Mouse (Mus musculus): Measurements from ENCODE around the gene H2al1h.
"Not testable (repeated sequence)": the region's sequence is repeated elsewhere in the genome, so short reads cannot be mapped to it uniquely, and the experiment has no call there.

The H2al1h gene

GRCm38 (mm10) chrX:11321192-11321591 lies at the start of gene H2al1h:
TSS of gene H2al1h (plus strand) at chrX:11321492.
- not testable (repeated sequence) for DNase-seq (ENCODE audit: low read depth)

- DNase-seq (ENCODE audit: low read depth): no peak
Measured at GRCm38 (mm10) chrX:11273190-11273589, 48.1 kb upstream of the H2al1h start.

- no peak for DNase-seq (ENCODE audit: low read depth)
Measured at GRCm38 (mm10) chrX:11277083-11277482, 44.2 kb upstream of the H2al1h start.

GRCm38 (mm10) chrX:11280741-11281140 lies 40.6 kb upstream of the H2al1h start:
- DNase-seq (ENCODE audit: low read depth): no peak

- DNase-seq (ENCODE audit: low read depth): no peak
Measured at GRCm38 (mm10) chrX:11288306-11288882, 32.9 kb upstream of the H2al1h start.

GRCm38 (mm10) chrX:11289244-11289643 lies 32.0 kb upstream of the H2al1h start:
- no peak for DNase-seq (ENCODE audit: low read depth)

GRCm38 (mm10) chrX:11298957-11299356 lies 22.3 kb upstream of the H2al1h start, which contains the start of gene H2al1a:
TSS of gene H2al1a (plus strand) at chrX:11299257.
- not testable (repeated sequence) for DNase-seq (ENCODE audit: low read depth)

GRCm38 (mm10) chrX:11302132-11302531 lies 19.2 kb upstream of the H2al1h start, which contains the start of gene H2al1b:
TSS of gene H2al1b (plus strand) at chrX:11302432.
- not testable (repeated sequence) for DNase-seq (ENCODE audit: low read depth)

- DNase-seq (ENCODE audit: low read depth): not testable (repeated sequence)
Measured at GRCm38 (mm10) chrX:11305355-11305754, 15.9 kb upstream of the H2al1h start, which contains the start of gene H2al1c. TSS of gene H2al1c (plus strand) at chrX:11305655.

- DNase-seq (ENCODE audit: low read depth): not testable (repeated sequence)
Measured at GRCm38 (mm10) chrX:11308524-11308923, 12.8 kb upstream of the H2al1h start, which contains the start of gene H2al1d. TSS of gene H2al1d (plus strand) at chrX:11308824.

- not testable (repeated sequence) for DNase-seq (ENCODE audit: low read depth)
Measured at GRCm38 (mm10) chrX:11311634-11312033, 9.7 kb upstream of the H2al1h start, which contains the start of gene H2al1e. TSS of gene H2al1e (plus strand) at chrX:11311934.

GRCm38 (mm10) chrX:11314858-11315257 lies 6.4 kb upstream of the H2al1h start, which contains the start of gene H2al1f:
TSS of gene H2al1f (plus strand) at chrX:11315158.
- not testable (repeated sequence) for DNase-seq (ENCODE audit: low read depth)

- DNase-seq (ENCODE audit: low read depth): not testable (repeated sequence)
Measured at GRCm38 (mm10) chrX:11317956-11318355, 3.3 kb upstream of the H2al1h start, which contains the start of gene H2al1g. TSS of gene H2al1g (plus strand) at chrX:11318256.

- DNase-seq (ENCODE audit: low read depth): not testable (repeated sequence)
Measured at GRCm38 (mm10) chrX:11324359-11324758, 3.1 kb downstream of the H2al1h start, which contains the start of gene H2al1i. TSS of gene H2al1i (plus strand) at chrX:11324659.

GRCm38 (mm10) chrX:11327522-11327921 lies 6.2 kb downstream of the H2al1h start, which contains the start of gene H2al1j:
TSS of gene H2al1j (plus strand) at chrX:11327822.
- not testable (repeated sequence) for DNase-seq (ENCODE audit: low read depth)

GRCm38 (mm10) chrX:11345762-11346161 lies 24.5 kb downstream of the H2al1h start:
- DNase-seq (ENCODE audit: low read depth): no peak

- no peak for DNase-seq (ENCODE audit: low read depth)
Measured at GRCm38 (mm10) chrX:11346756-11347155, 25.5 kb downstream of the H2al1h start.

GRCm38 (mm10) chrX:11360823-11361222 lies 39.5 kb downstream of the H2al1h start:
- no peak for DNase-seq (ENCODE audit: low read depth)

GRCm38 (mm10) chrX:11361261-11361660 lies 40.0 kb downstream of the H2al1h start:
- no peak for DNase-seq (ENCODE audit: low read depth)

GRCm38 (mm10) chrX:11363890-11364289 lies 42.6 kb downstream of the H2al1h start:
- no peak for DNase-seq (ENCODE audit: low read depth)

- DNase-seq (ENCODE audit: low read depth): no peak
Measured at GRCm38 (mm10) chrX:11365151-11365550, 43.9 kb downstream of the H2al1h start.
